Mouse (Mus musculus) stomach, postnatal 0 days (tissue): ENCODE measurements around the gene Myh7. TPM values are rescaled to one million over a fixed set of nuclear protein-coding genes. Genes with fewer than 3 reads are reported as not detected.
A peak's percentile ranks its signal among the peaks of the same experiment; 100 is the strongest.
"Not testable (repeated sequence)": the region's sequence is repeated elsewhere in the genome, so short reads cannot be mapped to it uniquely, and the experiment has no call there.

Experiments
- ATAC-seq: fragments of 200-750 bp; cut with Nextera tagmentation; 2 replicates; pipeline ENCODE4 v1.8.0; 2017; ENCODE audit not compliant: low FRiP score, low TSS enrichment
- DNase-seq: peaks from one replicate; pipeline ENCODE4 v3.0.0-alpha.2; 2016; ENCODE audit warnings: low spot score
- H3K27ac ChIP-seq: fragments of 300-500 bp; sonication (generic); replicated peaks from 2 replicates; pipeline ENCODE4 v1.5.1; 2014; ENCODE audit warnings: mild to moderate bottlenecking, control low read depth
- H3K27me3 ChIP-seq: fragments of 300-500 bp; sonication (generic); 2 replicates; pipeline ENCODE4 v1.6.1; 2014; ENCODE audit warnings: low read length; ENCODE audit not compliant: control insufficient read depth, insufficient read depth
- H3K36me3 ChIP-seq: fragments of 300-500 bp; sonication (generic); 2 replicates; pipeline ENCODE4 v1.6.1; 2014; ENCODE audit warnings: low read length, mixed read lengths; ENCODE audit not compliant: control insufficient read depth, insufficient read depth
- H3K4me1 ChIP-seq: fragments of 300-500 bp; sonication (generic); replicated peaks from 2 replicates; pipeline ENCODE4 v1.6.1; 2014; ENCODE audit warnings: antibody characterized with exemption; ENCODE audit not compliant: control insufficient read depth, insufficient read depth
- H3K4me2 ChIP-seq: fragments of 300-500 bp; sonication (generic); replicated peaks from 2 replicates; pipeline ENCODE4 v1.6.1; 2014; ENCODE audit warnings: low read depth, mild to moderate bottlenecking, control low read depth, moderate library complexity
- H3K4me3 ChIP-seq: fragments of 300-500 bp; sonication (generic); 2 replicates; pipeline ENCODE4 v1.5.1; 2014; ENCODE audit warnings: low read depth, low read length, control low read depth
- H3K9ac ChIP-seq: fragments of 300-500 bp; sonication (generic); 2 replicates; pipeline ENCODE4 v1.6.1; 2014; ENCODE audit warnings: mild to moderate bottlenecking, low read length, control low read depth, mixed read lengths
- H3K9me3 ChIP-seq: fragments of 300-500 bp; sonication (generic); 2 replicates; pipeline ENCODE4 v1.6.1; 2016; ENCODE audit warnings: low read length; ENCODE audit not compliant: control insufficient read depth
- CTCF ChIP-seq: IDR thresholded peaks from 2 replicates; pipeline ENCODE4 v1.5.1; 2016; ENCODE audit warnings: antibody characterized with exemption, low read depth, mild to moderate bottlenecking, moderate library complexity
- EP300 ChIP-seq: optimal IDR thresholded peaks from 2 replicates; pipeline ENCODE3; 2016; ENCODE audit warnings: antibody characterized with exemption
- WGBS: fragments of 180-500 bp; shearing (Covaris S2); extraction: QIAGEN DNeasy Blood & Tissue Kit; methylation state at CpG from one replicate; pipeline ENCODE4 v1.1.7; 2014; 5-methylcytosine and 5-hydroxymethylcytosine counted together
- polyA plus RNA-seq: library from polyadenylated mRNA; unstranded; fragments of >200 nt; fragmentation: Nextera tagmentation; extraction: Ambion mirVana; gene quantifications from 2 replicates; pipeline ENCODE4 v1.2.1, GENCODE M21; 2015

Myh7 gene
- polyA plus RNA-seq, 1 experiment from 2014 or later = 1.4 TPM

DNA sequence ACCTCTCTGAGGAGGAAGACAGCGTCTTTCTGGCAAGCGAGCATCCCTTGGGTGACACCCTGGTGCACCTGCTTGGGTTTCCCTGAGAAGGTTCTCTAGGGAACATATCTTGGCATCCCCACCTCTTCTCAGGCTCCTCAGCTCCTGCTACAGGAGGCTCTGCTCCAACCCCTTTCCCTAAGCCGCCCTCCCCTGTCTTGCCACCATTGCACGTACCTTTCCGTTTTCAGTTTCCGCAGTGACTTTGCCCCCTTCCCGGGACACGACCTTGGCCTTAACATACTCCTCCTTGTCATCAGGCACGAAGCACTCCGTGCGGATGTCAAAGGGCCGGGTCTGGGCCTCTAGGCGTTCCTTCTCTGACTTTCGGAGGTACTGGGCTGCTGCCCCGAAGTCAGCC lies 29.4 kb downstream of the Myh7 start:
- H3K4me2 ChIP-seq = no peak overlapping the region
- H3K9me3 ChIP-seq = no peaks in the 10 kb centered on the region
- no peaks in the 10 kb centered on the region for H3K36me3 ChIP-seq
- H3K27me3 ChIP-seq = no peaks in the 10 kb centered on the region
- 69% methylated on average over 15 of the region's 15 CpGs for WGBS
- no peak overlapping the region for H3K27ac ChIP-seq
- H3K9ac ChIP-seq = no peak overlapping the region; the same call in 1 of the 2 replicates
- no peak overlapping the region for H3K4me3 ChIP-seq
- ATAC-seq (no peak), DNase-seq (no peak)
- TF ChIP-seq EP300 = no peak
- no peak for TF ChIP-seq CTCF
- no peaks in the 10 kb centered on the region for H3K4me1 ChIP-seq

DNA sequence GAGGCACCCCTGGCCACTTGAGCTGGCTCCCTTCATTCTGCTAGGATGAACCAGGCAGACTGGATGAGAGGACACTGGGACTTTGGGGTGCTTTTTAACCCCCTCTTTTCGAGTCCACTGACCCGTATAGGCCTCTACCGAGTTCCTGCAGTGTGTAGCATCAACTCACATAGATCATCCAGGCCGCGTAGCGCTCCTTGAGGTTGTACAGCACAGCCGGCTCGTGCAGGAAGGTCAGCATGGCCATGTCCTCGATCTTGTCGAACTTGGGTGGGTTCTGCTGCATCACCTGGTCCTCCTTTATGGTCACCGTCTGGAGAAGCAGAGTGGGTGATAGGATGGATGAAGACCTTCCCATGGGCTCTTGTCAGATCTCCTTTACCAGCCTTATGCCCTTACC lies 30.7 kb downstream of the Myh7 start:
- no peak for DNase-seq
- TF ChIP-seq EP300 = no peak
- TF ChIP-seq CTCF = no peak
- no peaks in the 10 kb centered on the region for H3K9me3 ChIP-seq

DNA sequence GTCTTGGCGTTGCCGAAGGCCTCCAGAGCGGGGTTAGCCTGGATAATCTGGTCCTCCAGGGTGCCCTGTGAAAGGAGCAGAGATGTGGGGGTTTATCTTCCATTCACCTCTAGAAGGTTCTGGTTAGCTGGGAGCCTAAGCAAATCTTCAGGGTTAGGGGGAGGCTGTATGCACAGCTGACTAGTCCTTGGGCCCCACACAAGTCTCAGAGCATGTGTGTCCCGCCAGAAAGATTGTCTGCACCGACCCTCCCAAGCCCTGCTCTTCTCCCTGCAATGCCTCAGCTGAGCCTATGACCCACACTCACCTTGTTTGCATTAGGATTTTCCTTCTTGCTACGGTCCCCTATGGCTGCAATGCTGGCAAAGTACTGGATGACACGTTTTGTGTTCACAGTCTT lies 31.7 kb downstream of the Myh7 start:
- H3K4me1 ChIP-seq = no peaks in the 10 kb centered on the region
- TF ChIP-seq EP300 = no peak
- no peak for TF ChIP-seq CTCF
- no peaks in the 10 kb centered on the region for H3K9me3 ChIP-seq
- WGBS = 58% methylated on average over 7 of the region's 7 CpGs
- ATAC-seq = no peak
- no peak overlapping the region for H3K9ac ChIP-seq
- H3K4me2 ChIP-seq = no peak overlapping the region
- no peak for DNase-seq
- H3K36me3 ChIP-seq = no peaks in the 10 kb centered on the region
- no peak overlapping the region for H3K27ac ChIP-seq
- no peak overlapping the region for H3K4me3 ChIP-seq
- H3K27me3 ChIP-seq = no peaks in the 10 kb centered on the region

More for the DNA sequence above, 30.7 kb downstream of the Myh7 start:
- no peak for ATAC-seq
- no peaks in the 10 kb centered on the region for H3K4me1 ChIP-seq
- no peak overlapping the region for H3K4me2 ChIP-seq
- no peaks in the 10 kb centered on the region for H3K36me3 ChIP-seq
- H3K27ac ChIP-seq = no peak overlapping the region
- 86% methylated on average over 11 of the region's 11 CpGs for WGBS
- H3K27me3 ChIP-seq = no peaks in the 10 kb centered on the region
- H3K4me3 ChIP-seq = no peak overlapping the region
- H3K9ac ChIP-seq = no peak overlapping the region

DNA sequence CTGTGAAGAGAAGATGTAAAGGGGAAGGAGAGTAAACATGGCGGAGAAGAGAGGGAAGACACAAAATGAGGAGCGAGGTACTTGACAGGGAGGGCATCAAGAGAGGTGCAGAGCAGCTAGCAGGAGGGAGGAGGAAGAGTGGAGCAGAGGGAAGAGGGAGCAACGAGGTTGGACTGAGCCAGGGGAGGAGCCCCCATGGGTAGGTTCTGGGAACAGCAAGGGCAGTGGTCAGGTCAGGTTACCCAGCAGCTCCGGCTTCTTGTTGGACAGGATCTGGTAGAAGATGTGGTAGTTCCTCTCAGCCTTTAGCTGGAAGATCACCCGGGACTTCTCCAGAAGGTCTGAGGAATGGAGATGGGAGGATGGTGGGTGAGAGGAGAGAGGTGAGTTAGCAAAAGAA lies 32.9 kb downstream of the Myh7 start:
- Histone ChIP-seq H3K9me3 (no peaks in the 10 kb centered on the region), H3K4me1 (no peaks in the 10 kb centered on the region), H3K27me3 (no peaks in the 10 kb centered on the region), H3K4me3 (no peak overlapping the region), H3K27ac (no peak overlapping the region), H3K4me2 (no peak overlapping the region), H3K9ac (no peak overlapping the region), H3K36me3 (no peaks in the 10 kb centered on the region)
- WGBS = 78% methylated on average over 5 of the region's 5 CpGs
- no peak for DNase-seq
- TF ChIP-seq EP300 (no peak), CTCF (no peak)
- no peak for ATAC-seq

DNA sequence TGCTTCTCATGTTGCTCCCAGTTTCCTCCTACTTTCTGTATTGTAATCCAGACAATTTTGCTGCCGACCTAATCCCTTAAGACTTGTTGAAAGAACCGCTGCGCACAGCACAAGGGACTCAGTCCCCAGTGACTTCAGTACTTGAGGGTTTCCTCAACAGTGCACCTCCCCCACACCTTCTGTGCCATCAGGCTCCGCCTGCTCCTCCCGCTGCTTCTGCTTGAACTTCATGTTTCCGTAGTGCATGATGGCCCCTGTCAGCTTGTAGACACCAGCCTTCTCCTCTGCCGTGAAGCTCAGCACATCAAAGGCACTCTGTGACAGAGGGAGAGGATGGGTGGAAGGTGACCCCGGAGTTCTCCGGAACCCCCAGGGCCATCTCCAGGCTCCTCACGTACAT lies 33.7 kb downstream of the Myh7 start:
- no peak for ATAC-seq
- 61% methylated on average over 10 of the region's 10 CpGs for WGBS
- Histone ChIP-seq H3K9me3 (no peaks in the 10 kb centered on the region), H3K4me2 (no peak overlapping the region), H3K4me1 (no peaks in the 10 kb centered on the region), H3K36me3 (no peaks in the 10 kb centered on the region), H3K27me3 (no peaks in the 10 kb centered on the region), H3K4me3 (no peak overlapping the region), H3K27ac (no peak overlapping the region), H3K9ac (no peak overlapping the region)
- DNase-seq = no peak
- TF ChIP-seq CTCF (no peak), EP300 (no peak)

DNA sequence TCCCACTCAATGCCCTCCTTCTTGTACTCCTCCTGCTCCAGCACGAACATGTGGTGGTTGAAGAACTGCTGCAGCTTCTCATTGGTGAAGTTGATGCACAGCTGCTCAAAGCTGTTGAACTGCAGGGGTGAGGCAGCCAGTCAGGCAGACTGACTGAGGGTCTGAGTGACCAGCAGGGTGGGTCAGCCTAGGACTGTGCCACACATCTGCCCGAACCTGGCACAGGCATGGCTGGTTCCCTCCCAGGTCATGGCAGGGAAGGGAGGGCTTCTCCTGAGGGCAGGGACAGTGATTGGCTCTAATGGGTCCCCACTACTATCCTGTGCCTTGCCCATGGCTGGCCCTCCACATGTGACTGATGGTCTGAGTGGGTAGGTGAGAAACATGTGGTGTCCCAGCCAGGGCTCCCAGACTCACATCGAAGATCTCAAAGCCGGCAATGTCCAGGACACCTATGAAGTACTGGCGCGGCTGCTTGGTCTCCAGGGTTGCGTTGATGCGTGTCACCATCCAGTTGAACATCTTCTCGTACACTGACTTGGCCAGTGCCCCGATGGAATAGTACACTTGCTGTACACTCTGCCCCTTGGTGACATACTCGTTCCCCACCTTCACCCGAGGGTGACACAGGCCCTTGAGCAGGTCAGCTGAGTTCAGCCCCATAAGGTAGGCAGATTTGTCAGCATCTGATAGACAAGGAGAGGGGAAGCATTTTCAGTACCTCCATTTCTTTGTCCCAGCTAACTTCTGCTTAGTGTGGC lies 34.4 kb downstream of the Myh7 start:
- not testable (repeated sequence) for H3K4me1 ChIP-seq, H3K27me3 ChIP-seq, H3K9ac ChIP-seq, H3K36me3 ChIP-seq, DNase-seq, H3K9me3 ChIP-seq, H3K4me2 ChIP-seq, H3K27ac ChIP-seq, H3K4me3 ChIP-seq
- 92% methylated on average over 12 of the region's 12 CpGs for WGBS
- peak; percentile 32; the same call in 1 of the 2 replicates for ATAC-seq
